Mouse (Mus musculus): ENCODE results near the gene C130026I21Rik.
"Not testable (repeated sequence)": the region's sequence is repeated elsewhere in the genome, so short reads cannot be mapped to it uniquely, and the experiment has no call there.

The C130026I21Rik gene

GRCm38 (mm10) chr1:85270466-85270865 is at the start of gene C130026I21Rik:
Gene C130026I21Rik (minus strand): TSS chr1:85270566.
- not testable (repeated sequence) for DNase-seq (ENCODE audit: low read depth)

GRCm38 (mm10) chr1:85287063-85287462 is 16.7 kb upstream of the C130026I21Rik start:
- DNase-seq (ENCODE audit: low read depth): not testable (repeated sequence)

GRCm38 (mm10) chr1:85276421-85276820 is 6.1 kb upstream of the C130026I21Rik start:
- DNase-seq (ENCODE audit: low read depth): not testable (repeated sequence)

GRCm38 (mm10) chr1:85258634-85259033 is 11.7 kb downstream of the C130026I21Rik start:
- not testable (repeated sequence) for DNase-seq (ENCODE audit: low read depth)

GRCm38 (mm10) chr1:85255217-85255616 is 15.1 kb downstream of the C130026I21Rik start:
- not testable (repeated sequence) for DNase-seq (ENCODE audit: low read depth)

GRCm38 (mm10) chr1:85251211-85251610 is 19.2 kb downstream of the C130026I21Rik start:
- not testable (repeated sequence) for DNase-seq (ENCODE audit: low read depth)

GRCm38 (mm10) chr1:85248985-85249384 is 21.4 kb downstream of the C130026I21Rik start:
- DNase-seq (ENCODE audit: low read depth): not testable (repeated sequence)

- DNase-seq (ENCODE audit: low read depth): not testable (repeated sequence)
These were observed 23.4 kb downstream of the C130026I21Rik start for GRCm38 (mm10) chr1:85246776-85247460.

- not testable (repeated sequence) for DNase-seq (ENCODE audit: low read depth)
These were observed 24.1 kb downstream of the C130026I21Rik start for GRCm38 (mm10) chr1:85246266-85246665.

GRCm38 (mm10) chr1:85244941-85245340 is 25.4 kb downstream of the C130026I21Rik start:
- not testable (repeated sequence) for DNase-seq (ENCODE audit: low read depth)

- DNase-seq (ENCODE audit: low read depth): not testable (repeated sequence)
These were observed 27.3 kb downstream of the C130026I21Rik start for GRCm38 (mm10) chr1:85243023-85243422.

GRCm38 (mm10) chr1:85239018-85239775 is 31.2 kb downstream of the C130026I21Rik start:
- DNase-seq (ENCODE audit: low read depth): not testable (repeated sequence)

- not testable (repeated sequence) for DNase-seq (ENCODE audit: low read depth)
These were observed 63.8 kb downstream of the C130026I21Rik start for GRCm38 (mm10) chr1:85206531-85206930.

GRCm38 (mm10) chr1:85199523-85199922 is 70.8 kb downstream of the C130026I21Rik start:
- not testable (repeated sequence) for DNase-seq (ENCODE audit: low read depth)

GRCm38 (mm10) chr1:85198647-85199350 is 71.6 kb downstream of the C130026I21Rik start:
- DNase-seq (ENCODE audit: low read depth): not testable (repeated sequence)

GRCm38 (mm10) chr1:85196732-85197131 is 73.6 kb downstream of the C130026I21Rik start:
- not testable (repeated sequence) for DNase-seq (ENCODE audit: low read depth)

- DNase-seq (ENCODE audit: low read depth): not testable (repeated sequence)
These were observed 76.6 kb downstream of the C130026I21Rik start for GRCm38 (mm10) chr1:85193761-85194160.

GRCm38 (mm10) chr1:85181981-85182380 is 88.4 kb downstream of the C130026I21Rik start:
- DNase-seq (ENCODE audit: low read depth): not testable (repeated sequence)

GRCm38 (mm10) chr1:85178971-85179370 is 91.4 kb downstream of the C130026I21Rik start:
- DNase-seq (ENCODE audit: low read depth): not testable (repeated sequence)

- not testable (repeated sequence) for DNase-seq (ENCODE audit: low read depth)
These were observed 107.5 kb downstream of the C130026I21Rik start for GRCm38 (mm10) chr1:85162841-85163240.

- not testable (repeated sequence) for DNase-seq (ENCODE audit: low read depth)
These were observed 115.2 kb downstream of the C130026I21Rik start for GRCm38 (mm10) chr1:85155151-85155550.

- DNase-seq (ENCODE audit: low read depth): not testable (repeated sequence)
These were observed 136.7 kb downstream of the C130026I21Rik start for GRCm38 (mm10) chr1:85133671-85134070.
